Comparison of ENCODE assay signal across 8 mouse cellular contexts in genomic region chr2:179976628-179977343, GRCm38 (mm10). TPM values are rescaled to one million over a fixed set of nuclear protein-coding genes. Genes with fewer than 3 reads are reported as not detected.
DNase-seq lines count a peak whose midpoint lies in the region; ATAC-seq lines count a peak whose summit lies in the region.

Gene Taf4, minus strand, starts transcription at chr2:179976646.

- peak; percentile 91 for DNase-seq in Muller cell, postnatal 12 days (ENCODE audit: inconsistent ontology term)
- peak; percentile 89 for DNase-seq in cerebellum, adult 9-10 months
- peak; percentile 47 to 88 for DNase-seq in frontal cortex, adult 2 months (ENCODE audit: extremely low spot score in 1 of 2, low spot score in 1 of 2)
- peak; percentile 93 for DNase-seq in hindbrain, embryonic 11.5 days (ENCODE audit: low spot score)
- peak; percentile 91 to 92 for DNase-seq in layer of hippocampus, postnatal 14 days (ENCODE audit: low spot score in 2 of 2)
- DNase-seq in lung, postnatal 10 days: peak; percentile 83
- peak; percentile 86 for DNase-seq in ovary, postnatal 14 days (ENCODE audit: low spot score)
- DNase-seq in thymus, postnatal 14 days: peak; percentile 91

- peak within 1 kb of the TSS; percentile 99 for H3K4me2 ChIP-seq in hindbrain, embryonic 11.5 days (replicated peaks; ENCODE audit: low read depth, low read length)

- no peaks in the 10 kb centered on the region for H3K9me3 ChIP-seq in hindbrain, embryonic 11.5 days (ENCODE audit: control insufficient read depth, low read length)

- peak within 1 kb of the TSS; percentile 95 for H3K27ac ChIP-seq in hindbrain, embryonic 11.5 days (ENCODE audit: low read depth, low read length)

- H3K4me1 ChIP-seq in hindbrain, embryonic 11.5 days (replicated peaks; ENCODE audit: control insufficient read depth, insufficient read depth, low read length): peaks cover 9% of the 10 kb centered on the region

- peak within 1 kb of the TSS; percentile 84 for H3K4me3 ChIP-seq in hindbrain, embryonic 11.5 days (ENCODE audit: low read depth, low read length)

- WGBS in hindbrain, embryonic 11.5 days: under 1% methylated on average over 55 of the region's 84 CpGs

- peak; percentile 96 for ATAC-seq in hindbrain, embryonic 11.5 days (ENCODE audit: low FRiP score)

- H3K9ac ChIP-seq in hindbrain, embryonic 11.5 days (ENCODE audit: low read depth, low read length): peak within 1 kb of the TSS; percentile 95

- H3K27me3 ChIP-seq in hindbrain, embryonic 11.5 days (ENCODE audit: control insufficient read depth, insufficient read depth, low read length): no peaks in the 10 kb centered on the region

- no peaks in the 10 kb centered on the region for H3K36me3 ChIP-seq in hindbrain, embryonic 11.5 days (ENCODE audit: control insufficient read depth, insufficient read depth, low read length)

RNA-seq across cellular contexts. Expression of gene Taf4, which starts in this region (rescaled TPM):
- polyA plus RNA-seq in frontal cortex, adult 2 months (2012; rRNA removed): 14.1 and 15.1 TPM in 2 replicates
- polyA plus RNA-seq in hindbrain, embryonic 11.5 days (2014; fragmentation: Nextera tagmentation; extraction: Ambion mirVana): 6.2 and 9.2 TPM in 2 replicates
- 10 to 100 TPM; 17.9 to 18.5 TPM for total RNA-seq in layer of hippocampus, postnatal 14 days (2021)

Comparison
In these comparisons a context has a peak if more than half of its experiments do, and no peak if none do; other contexts are left out.
1. Peak in every context shown above with its lines: DNase-seq, ATAC-seq, H3K4me3 ChIP-seq and H3K27ac ChIP-seq.